Mouse (Mus musculus): ENCODE results near the gene Rnf215. TPM values are rescaled to one million over a fixed set of nuclear protein-coding genes. Genes with fewer than 3 reads are reported as not detected.
A peak's percentile ranks its signal among the peaks of the same experiment; 100 is the strongest.

Gene Rnf215
- total RNA-seq, 2 experiments from 2014 or later, result 27.1 to 30.8 TPM

- peak; percentile 96 to 97 for DNase-seq (ENCODE audit: low spot score in 2 of 2)
Observed at GRCm38 (mm10) chr11:4186486-4187317, 51.7 kb downstream of the Rnf215 start, which contains the start of gene Tbc1d10a. TSS of gene Tbc1d10a (plus strand) at chr11:4186789.

DNA sequence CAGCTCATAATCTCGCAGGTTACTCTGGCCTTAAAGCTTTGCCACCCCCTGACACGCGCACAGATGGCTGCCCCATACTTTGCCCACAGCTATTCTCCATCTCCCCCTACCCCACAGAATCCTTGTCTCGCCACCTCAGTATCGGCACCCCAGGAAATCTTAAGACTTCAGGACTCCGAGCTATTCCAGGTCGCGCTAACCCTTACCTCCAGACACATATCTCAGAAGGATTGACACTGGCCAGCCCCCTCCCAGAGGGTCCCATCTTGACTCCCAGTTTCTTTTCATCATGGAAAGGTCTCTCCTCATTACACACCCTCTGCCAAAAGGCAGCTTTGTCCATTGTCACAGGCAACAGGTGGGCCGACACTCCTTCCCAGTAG lies 52.3 kb downstream of the Rnf215 start:
- no peak for DNase-seq (ENCODE audit: low spot score in 2 of 2)

GRCm38 (mm10) chr11:4189182-4189581 lies 54.2 kb downstream of the Rnf215 start:
- DNase-seq (ENCODE audit: low spot score in 2 of 2), result no peak

DNA sequence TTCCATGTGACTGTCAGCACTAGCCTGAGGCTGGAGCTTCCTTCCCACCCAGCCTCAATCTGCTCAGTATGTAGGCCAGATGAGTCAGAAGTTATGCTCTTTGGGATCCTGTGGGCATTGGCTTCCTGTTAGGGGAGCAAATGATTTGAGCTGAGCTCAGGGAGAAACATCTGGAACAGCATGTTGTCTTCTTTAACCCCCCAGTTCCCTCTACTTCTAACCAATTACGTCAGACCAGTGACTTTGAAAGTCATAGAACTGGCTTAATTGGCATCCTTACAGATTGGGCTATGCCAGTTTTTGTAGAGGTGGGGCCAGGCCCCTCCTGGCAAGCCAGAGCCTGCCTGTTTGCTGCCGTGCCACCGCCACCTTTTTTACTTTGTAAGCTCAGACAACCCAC lies 55.7 kb downstream of the Rnf215 start:
- DNase-seq (ENCODE audit: low spot score in 2 of 2), result peak in 1 of 2 experiments; percentile 20

Small RNA genes lying within 50 kb of the gene (microRNA-seq; reads per million reads assigned to microRNA genes)
- gene Mir3060, result 1.2 to 2.7 reads per million in 2 experiments

Other genes starting within 250 kb of the Rnf215 start
- gene 4921536K21Rik, start 240.1 kb upstream of the Rnf215 start, total RNA-seq (2021), result under 1 TPM; 0.37 to 0.54 TPM
- 10 to 100 TPM; 19.9 to 24.0 TPM for gene Dusp18, start 240.0 kb upstream of the Rnf215 start, total RNA-seq (2021)
- 10 to 100 TPM; 19.0 to 20.0 TPM for gene Slc35e4, start 220.5 kb upstream of the Rnf215 start, total RNA-seq (2021)
- gene Tcn2, start 203.0 kb upstream of the Rnf215 start, total RNA-seq (2021), result 10 to 100 TPM; 15.9 to 19.6 TPM
- 10 to 100 TPM; 40.0 to 43.2 TPM for gene Pes1, start 171.2 kb upstream of the Rnf215 start, total RNA-seq (2021)
- not detected for gene 4930556J24Rik, start 158.4 kb upstream of the Rnf215 start, total RNA-seq (2021)
- gene Gal3st1, start 151.6 kb upstream of the Rnf215 start, total RNA-seq (2021), result 1 to 10 TPM; 8.4 to 9.1 TPM
- gene Sec14l4, start 103.7 kb upstream of the Rnf215 start, total RNA-seq (2021), result not detected
- 1 to 10 TPM; 1.8 to 2.2 TPM for gene Sec14l3, start 70.4 kb upstream of the Rnf215 start, total RNA-seq (2021)
- gene Mtfp1, start 39.8 kb upstream of the Rnf215 start, total RNA-seq (2021), result 10 to 100 TPM; 95.0 to 97.3 TPM
- 10 to 100 TPM; 39.6 to 40.9 TPM for gene Sec14l2, start 11.8 kb upstream of the Rnf215 start, total RNA-seq (2021)
- 10 to 100 TPM; 16.6 to 17.6 TPM for gene Ccdc157, start 25.1 kb downstream of the Rnf215 start, total RNA-seq (2021)
- gene Sf3a1, start 25.1 kb downstream of the Rnf215 start, total RNA-seq (2021), result 10 to 100 TPM; 73.1 to 74.1 TPM
- gene Tbc1d10a, start 51.6 kb downstream of the Rnf215 start, total RNA-seq (2021), result 10 to 100 TPM; 30.5 to 30.7 TPM
- gene Castor1, start 83.0 kb downstream of the Rnf215 start, total RNA-seq (2021), result 1 to 10 TPM; 3.1 to 3.2 TPM
- under 1 TPM in 1 of 2 experiments, not detected in 1; 0.19 TPM for gene Osm, start 101.2 kb downstream of the Rnf215 start, total RNA-seq (2021)
- 1 to 10 TPM; 1.3 to 1.6 TPM for gene Lif, start 122.4 kb downstream of the Rnf215 start, total RNA-seq (2021)